Mouse (Mus musculus): ENCODE measurements around the gene Cd70. TPM values are rescaled to one million over a fixed set of nuclear protein-coding genes. Genes with fewer than 3 reads are reported as not detected.

The Cd70 gene
- not detected in 2 replicates for total RNA-seq (2021)
- long read RNA-seq, experiment 1, result 0 reads
- long read RNA-seq, experiment 2, result 0 reads

DNA sequence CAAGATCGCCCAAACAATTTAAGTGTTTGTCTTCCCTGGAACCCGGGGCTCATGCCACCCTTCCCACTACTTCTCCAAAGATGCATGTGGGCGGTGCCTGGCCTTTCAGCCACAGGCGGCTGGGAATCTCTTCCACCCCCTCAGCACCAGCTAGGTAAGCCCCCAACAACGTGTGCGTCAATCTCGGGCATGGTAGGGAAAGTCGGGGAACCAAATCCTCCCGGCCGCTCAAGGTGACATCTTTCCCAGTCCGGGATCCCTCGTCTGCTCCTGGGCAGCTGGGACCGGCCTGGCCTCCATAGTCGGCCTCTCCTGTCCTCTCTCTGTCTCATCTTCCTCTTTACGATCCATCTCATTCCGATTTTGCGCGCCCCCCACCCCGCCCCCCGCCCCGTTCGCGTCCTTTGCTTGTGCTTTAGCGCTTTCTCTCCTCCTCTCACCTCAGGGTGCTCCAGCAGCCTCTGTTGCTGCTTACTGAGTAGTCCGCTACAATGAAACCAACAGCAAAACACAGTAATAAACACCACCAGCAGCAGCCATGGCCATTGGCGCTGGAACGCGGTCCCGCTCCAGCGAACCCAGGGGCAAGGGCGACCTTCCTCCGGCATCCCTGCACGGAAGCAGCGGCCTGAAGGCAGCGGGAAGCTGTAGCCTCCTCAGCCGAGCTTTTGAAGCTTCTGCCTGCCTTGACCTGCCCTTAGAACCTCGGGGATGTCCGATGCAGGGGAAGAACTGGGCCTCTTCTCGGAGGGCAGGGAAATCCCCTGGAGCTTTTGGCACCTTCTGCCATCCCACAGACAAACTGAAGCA lies at the start of gene Cd70:
Cd70 (minus strand) TSS at position 784 of the 810 bp plus-strand sequence.
- no peak for DNase-seq

DNA sequence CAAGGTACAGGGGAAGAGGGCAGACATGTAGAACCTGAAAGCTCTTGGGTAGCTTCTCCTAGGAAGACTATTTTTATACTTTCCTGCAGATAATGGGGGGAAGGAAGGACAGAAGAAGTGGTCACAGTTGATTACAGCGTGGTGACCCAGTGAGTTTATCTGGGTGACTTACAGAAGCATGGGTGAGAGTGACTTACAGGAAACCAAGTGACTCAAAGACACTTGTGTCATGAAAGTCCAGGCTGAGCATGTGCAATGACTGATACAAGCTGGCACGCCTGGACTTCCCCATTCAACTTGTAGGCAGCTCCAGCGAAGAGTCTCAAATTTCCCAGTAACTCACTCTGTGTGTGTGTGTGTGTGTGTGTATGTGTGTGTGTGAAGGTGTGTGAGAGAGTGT lies 48.7 kb upstream of the Cd70 start:
- no peak for DNase-seq

DNA sequence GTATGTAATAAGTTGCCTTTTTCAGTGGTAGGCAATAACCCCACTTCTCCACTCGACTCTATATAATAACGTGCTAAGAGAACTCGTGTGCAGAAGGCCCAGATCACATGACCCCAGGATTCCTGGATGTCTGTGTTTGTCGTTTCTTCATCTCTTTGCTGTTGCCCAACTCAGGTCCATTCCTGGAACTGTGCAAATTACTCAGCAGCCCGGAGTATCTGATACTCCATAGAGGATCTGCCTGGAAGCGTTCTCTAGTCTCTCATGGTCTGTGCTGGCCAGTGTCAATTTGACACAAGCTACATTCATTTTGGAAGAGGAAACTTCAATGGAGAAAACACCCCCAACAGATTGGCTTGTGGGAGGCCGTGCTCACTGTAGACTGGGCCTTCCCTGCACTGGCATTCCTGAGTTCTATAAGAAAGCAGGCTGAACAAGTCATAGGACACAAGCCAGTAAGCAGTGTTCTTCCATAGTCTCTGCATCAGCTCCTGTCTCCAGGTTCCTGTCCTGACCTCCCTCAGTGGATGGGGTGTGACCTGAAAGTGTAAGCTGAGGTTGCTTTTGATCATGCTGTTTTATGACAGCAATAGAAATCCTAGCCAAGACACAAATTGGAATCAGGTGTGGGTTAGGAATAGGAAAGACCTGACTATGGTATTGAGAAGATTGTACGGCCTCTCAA lies 45.9 kb upstream of the Cd70 start:
- DNase-seq, result no peak

DNA sequence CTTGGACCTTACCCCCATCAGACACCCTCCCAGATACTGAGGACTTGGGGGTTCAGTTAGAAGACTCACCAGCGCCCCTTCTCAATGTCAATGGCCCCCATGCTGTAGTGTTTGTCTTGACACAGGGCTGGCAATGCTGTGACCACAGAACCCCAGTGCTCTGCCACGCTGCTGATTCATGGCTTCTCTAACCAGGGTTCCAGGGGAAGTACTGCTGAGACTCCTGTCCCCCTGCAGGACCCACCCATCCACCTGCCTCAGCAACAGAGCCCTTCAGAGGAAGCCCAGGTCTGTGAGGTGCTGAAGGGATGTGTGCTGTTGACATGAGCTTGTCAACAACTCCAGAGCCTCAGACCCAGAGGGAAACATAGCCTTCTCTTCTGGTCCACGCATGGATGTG lies 45.2 kb upstream of the Cd70 start:
- DNase-seq, result no peak

DNA sequence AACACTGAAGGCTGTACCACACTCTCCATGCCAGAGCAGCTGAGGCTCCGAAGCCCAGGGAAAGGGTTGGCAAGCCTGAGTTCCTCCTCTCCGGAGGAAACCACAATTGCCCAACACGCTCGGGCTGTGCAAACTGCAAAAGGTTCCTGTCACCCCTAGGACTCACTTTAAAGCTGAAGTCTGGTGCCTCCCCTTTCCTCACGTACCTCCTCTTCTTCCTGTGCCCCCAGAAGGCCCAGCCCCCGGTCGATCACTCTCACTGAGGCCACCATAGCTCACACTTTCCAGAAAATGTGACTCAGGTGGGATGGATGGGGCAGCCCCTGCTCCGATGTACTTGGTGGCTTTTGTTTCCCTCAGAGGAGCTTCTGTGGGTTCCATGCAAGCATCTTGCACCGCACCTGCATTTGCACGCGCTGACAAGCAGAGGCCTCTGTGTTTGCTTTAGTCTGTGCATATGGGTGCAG lies 44.5 kb upstream of the Cd70 start, which contains the start of gene Tnfsf14:
Tnfsf14 (minus strand) TSS at position 137 of the 467 bp plus-strand sequence.
- no peak for DNase-seq

DNA sequence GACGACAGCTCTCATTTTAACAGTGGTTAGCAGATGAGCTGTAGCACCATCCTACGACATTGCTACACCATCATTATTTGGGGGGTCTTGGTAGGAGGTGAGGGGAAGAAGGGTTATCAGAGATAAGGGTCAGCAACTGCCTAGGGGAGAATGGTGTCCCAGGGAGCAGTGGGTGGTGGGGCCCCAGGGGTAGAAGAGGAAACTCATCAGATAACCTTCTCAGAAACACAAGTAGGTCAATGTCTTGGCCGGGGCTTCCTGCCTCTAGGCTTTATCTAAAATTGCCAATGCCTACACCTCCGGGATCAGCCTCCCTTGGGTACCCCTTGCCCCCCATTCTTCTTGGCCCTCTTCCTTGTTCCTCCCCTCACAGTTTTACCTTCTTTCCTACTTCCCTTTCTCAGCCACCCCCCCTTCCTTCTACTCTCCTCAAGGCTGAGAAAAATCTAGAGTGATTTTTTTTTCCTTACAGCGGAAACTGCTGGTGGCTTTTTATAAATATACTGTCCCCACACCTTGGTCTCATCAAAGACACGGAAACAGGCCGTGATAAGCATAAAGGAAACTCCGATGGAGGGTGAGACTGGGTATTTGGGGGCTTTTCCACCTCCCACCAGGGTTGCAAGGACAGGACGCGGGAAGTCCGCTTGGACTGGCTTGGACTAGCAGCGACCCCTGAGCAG lies 39.1 kb upstream of the Cd70 start:
- DNase-seq, result no peak

DNA sequence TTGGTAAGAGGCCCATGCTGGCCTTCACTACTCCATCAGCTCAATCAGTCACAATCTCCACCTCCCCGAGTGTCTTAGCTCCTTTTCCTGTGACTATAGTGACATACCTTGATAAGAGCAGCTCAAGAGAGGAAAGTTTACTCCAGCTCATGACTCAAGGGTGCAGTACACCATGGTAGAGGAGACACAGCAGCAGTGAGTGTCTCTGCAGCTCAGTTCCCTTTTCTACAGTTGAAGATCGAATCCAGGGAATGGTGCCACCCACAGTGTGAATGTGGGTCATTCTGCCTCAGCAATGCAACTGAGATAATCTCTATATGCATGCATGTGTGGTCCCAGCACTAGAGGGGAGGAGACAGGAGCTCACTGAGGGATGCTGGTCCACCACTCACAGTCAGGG lies 36.1 kb upstream of the Cd70 start:
- DNase-seq, result no peak

DNA sequence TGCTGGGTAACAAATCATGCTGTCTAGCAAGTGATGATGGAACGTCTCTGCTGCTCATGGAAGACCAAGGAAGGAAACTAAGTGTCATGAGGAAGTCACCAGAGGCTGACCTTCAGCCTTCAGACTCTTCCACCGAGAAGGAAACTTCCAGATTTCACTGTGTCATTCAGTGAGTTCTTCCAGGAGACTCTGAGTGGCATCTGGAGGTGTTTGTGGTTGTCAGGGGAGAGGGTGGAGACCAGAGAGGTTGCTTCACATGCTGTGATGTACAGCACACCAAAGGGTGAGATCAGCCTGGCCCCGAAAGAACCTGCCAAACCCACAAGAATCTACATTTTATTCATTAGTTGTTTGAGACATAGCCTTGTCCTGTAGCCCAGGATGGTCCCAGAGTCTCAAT lies 33.3 kb upstream of the Cd70 start:
- DNase-seq, result no peak

DNA sequence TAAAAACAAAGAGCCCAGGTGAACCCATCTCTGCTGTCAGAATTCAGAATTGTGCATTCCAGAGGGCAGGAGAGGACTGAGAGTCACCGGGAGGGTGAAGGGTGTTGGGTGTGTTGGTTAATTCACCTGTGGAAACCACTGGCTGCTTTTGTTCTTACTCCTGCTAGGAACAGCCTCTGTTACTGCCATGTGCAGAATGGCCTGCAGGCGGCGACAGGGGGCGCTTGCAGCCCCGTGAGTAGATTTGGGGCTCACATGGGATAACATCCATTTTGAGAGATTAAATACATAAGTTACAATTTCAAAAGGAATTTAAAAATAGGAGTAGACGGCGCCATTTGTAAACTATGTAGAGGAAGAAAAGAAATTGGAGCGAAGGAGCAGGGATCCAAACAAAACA lies 30.8 kb upstream of the Cd70 start:
- DNase-seq, result peak; percentile 47

DNA sequence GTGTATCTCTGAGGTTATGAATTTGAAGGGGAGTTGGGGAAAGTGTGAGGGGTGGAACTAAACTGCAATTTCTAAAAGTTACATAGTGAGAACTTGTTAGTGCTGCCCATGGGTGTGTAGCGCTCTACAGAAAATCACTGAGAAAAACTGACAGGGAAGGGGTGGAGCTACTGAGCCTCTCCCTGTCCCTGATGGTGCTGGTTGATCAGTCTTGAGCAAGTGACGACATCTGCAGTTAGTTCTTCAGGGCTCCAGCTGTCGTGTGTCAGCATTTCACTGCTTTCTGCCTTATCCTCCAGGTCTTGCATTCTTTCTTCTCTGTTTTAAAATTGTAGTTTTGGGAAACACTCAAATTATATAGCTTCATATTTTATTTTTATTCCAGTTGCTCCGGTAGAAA lies 23.8 kb upstream of the Cd70 start:
- DNase-seq, result no peak

DNA sequence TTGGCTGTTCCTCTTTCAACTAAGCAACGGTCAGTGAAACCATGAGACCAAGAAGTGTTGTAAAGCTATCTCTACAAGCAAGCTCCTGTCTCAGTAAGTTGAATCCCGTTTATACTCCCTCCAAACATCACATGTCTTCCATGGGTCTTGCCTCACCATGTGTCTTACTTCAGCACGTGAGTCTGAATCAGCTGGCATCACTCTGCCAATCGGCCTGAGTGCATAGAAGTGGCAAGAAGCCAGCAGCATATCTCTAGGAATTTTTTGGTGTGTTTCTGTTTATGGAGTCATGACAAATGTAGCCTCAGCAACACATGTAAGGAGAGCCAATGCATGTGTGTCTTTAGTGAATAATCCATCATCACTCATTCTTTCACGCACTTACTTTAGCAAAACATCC lies 22.8 kb upstream of the Cd70 start:
- DNase-seq, result no peak

DNA sequence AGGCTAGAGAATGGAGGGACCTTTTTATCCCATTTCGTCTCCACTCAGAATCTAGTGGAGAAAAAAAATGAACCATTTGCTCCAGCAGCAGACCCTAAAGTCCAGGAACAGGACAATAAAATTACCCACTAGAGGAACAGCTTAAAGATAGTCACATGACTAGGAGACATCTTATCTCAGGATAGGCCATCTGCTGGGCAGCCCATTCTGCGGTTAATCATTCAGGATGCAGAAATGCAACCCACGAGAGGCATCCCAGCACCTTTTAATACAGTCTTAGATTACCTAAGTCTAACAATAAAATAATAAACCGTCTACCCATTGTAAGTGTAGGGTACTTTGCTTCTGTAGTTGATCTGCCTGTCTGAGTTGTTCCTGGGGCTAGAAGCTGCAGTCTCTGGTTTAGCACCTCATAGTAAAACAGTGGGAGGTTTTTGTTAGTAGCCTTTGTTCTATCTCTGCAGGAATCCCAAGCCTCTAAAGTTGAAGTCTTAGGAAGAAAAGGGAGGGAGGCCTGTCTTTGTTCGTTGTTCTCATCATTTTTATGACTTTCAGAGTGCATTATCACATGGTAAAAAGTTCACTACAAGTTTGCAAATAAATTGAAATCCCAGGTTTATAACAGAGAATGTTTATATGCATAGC lies 21.2 kb upstream of the Cd70 start:
- no peak for DNase-seq

DNA sequence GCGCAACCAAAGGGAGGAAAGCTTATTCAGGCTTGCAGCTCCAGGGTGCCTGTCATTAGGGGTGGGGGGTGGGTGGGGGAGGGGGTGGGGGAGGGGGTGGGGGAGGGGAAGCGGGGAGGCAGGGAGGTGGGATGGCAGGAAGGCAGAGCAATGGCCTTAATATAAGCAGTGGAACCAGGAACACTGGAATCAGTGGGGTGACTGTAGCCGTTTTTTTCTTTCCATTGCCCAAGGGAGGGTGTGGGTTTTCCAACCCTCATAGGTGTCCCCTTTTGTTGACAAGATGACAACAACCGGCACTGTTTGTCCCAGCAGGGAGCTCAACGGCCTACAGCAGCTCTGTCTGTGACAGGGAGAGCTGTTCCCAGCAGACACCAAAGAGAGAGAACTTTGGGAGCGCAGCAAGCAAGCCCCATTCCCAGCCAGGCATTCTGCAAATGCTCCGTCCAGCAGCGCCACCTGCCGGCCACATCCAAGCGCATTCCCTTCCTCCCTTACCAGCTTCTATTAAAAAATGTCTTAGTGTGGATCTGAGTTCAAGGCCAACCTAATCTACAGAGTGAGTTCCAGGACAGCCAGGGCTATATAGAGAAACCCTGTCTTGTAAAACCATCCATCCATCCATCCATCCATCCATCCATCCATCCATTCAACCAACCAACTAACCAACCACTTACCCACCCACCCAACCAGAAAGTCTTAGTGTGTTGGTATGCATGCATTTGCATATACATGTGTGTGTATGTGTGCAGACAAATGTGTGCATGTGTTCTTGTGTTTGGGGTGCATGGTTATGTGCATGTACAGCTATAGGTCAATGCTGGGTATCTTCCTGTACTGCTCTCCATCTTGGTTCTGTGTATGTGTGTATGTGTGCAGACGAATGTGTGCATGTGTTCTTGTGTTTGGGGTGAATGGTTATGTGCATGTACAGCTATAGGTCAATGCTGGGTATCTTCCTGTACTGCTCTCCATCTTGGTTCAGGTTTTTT lies 17.5 kb upstream of the Cd70 start:
- DNase-seq, result peak; percentile 92

DNA sequence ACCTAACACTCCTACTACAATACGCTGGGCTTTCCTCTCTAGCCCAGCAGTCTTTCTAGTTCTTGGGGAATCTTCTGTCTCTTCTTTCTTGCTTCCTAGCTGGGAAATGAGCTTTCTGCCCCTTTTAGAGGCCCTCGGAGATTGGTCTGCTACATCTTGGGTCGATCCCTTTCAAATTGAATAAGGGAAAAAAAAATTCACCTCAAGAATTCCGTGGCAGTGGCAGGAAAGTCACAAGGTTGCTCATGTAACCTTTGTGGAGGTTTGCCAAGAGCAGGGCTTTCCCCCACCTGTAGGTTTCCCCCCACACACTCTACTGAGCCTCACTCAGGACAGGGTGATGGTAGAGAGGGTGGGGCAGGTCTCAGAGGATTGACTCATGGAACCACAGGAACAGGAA lies 4.2 kb upstream of the Cd70 start:
- DNase-seq, result no peak

DNA sequence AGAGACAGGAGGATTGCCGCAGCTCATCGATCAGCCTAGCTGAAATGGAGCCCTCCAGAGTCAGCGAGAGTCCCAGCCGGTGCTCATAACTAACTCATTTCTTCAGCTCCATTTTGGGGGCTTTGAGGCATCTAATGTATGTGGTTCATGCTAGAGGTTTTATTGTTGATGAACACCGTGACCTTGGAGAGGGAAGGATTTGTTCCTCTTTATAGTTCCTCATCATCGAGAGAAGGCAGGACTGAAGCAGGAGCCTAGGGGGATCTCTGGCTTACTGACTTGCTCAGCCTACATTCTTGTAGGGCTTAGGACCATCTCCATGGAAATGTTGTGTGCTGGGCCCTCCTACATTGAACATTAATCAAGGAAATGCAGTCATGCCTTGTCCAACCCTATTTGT lies 3.4 kb upstream of the Cd70 start:
- DNase-seq, result no peak

DNA sequence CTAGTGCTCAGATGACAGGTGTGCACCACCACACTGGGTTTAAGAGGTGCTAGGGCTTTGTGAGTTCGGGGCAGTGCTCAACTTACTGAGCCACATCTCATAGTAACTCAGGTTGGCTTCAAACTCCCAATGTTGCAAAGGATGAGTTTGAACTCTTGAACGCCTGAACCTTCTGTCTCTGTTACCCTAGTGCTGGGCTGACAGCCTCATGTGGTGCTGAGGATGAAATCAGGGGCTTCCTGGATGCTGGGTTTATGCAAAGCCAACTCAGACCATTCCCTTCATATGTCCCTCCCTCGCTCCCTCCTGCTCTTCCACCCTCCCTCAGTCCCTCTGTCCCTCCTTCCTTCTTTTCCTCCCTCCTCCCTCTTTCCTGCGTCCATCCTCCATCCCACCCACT lies 1.2 kb downstream of the Cd70 start:
- DNase-seq, result no peak

DNA sequence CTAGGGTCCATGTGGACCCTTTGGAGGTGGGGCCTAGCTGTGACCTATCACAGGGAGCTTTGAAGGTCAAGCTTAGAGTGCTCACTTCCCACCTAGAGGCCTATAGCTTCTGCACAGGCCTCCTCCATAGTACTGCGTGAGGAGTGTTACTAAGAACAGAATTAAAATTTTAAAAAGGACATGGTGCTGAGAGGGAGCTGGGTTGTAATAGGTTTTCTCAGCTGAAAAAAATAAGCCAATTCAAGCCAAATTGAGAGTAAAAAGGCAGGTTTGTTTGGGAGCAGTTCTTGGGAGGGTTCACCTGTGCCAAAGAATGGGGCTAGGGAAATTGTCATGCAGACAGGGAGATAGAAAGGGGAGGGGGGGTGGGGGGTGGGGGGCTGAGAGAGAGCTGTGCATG lies 4.5 kb downstream of the Cd70 start:
- no peak for DNase-seq

DNA sequence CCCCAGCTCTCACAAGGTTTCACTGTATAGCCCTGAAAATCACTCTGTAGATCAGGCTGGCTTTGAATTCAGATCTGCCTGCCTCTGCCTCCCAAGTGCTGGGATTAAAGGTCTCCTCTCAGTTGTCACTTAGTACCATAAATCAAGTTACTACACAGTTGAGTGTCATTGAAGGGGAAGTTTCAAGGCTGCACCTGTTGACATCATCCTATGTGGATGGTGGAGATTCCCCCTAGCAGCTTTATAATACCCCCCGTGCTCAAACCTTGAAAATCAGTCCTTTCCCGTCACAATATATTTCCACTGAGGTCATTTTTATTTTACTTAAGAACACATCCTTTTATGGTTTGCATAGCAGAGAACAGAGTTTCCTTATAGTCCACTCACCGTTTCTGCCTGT lies 5.9 kb downstream of the Cd70 start:
- no peak for DNase-seq

DNA sequence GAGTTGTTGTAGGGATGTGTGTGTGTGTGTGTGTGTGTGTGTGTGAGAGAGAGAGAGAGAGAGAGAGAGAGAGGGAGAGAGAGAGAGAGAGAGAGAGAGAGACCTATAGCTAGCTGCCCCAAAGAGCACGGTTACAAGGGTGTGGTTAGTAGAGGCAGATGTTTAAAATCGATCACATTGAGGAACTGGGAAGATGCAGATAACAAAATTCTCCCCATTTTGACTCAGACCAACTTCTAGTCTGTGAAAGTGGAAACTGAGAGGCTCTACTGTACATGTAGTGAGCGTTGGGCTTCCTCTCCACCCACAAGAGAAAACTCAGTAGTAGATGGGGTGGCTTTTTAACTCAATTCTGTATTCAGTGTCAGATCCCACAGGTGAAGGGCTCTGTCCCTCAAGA lies 9.9 kb downstream of the Cd70 start:
- DNase-seq, result no peak

DNA sequence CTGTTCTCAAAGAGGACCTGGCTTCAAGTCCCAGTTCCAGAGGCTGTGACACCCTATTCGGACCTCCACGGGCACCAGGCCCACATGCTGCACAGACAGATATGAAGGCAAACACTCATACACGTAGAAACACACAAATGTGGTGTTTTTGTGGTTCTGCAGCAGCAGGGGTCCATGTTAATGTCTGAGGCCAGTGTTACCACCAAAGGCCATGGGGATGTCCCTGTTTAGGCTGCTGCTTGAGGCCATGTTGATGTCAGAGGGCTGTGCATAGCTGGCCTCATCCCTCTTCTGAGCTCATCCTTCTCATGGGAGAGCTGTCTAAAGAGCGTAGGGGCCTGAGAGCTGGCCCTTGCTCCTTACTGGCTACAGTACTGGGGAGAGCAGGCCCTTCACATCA lies 10.9 kb downstream of the Cd70 start:
- no peak for DNase-seq

DNA sequence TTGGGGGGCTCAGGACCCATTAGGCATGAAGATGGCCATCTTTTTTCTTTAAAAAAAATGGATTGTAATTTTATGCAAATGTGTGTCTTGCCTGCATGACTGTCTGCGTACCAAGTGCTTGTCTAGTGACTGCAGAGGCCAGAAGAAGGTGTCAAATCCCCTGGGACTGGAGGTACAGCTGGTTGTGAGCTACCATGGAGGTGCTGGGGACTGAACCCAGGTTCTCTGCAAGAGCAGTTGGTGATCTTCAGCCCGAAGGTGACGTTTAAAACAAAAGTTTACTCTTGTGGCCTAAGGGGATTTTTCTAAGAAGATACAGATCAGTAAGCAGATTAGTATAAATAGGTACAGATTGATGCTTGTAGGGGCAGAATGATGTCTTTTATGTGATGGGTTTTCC lies 13.9 kb downstream of the Cd70 start:
- no peak for DNase-seq
